Mouse (Mus musculus): ENCODE results near the gene Rtf1.

DNA sequence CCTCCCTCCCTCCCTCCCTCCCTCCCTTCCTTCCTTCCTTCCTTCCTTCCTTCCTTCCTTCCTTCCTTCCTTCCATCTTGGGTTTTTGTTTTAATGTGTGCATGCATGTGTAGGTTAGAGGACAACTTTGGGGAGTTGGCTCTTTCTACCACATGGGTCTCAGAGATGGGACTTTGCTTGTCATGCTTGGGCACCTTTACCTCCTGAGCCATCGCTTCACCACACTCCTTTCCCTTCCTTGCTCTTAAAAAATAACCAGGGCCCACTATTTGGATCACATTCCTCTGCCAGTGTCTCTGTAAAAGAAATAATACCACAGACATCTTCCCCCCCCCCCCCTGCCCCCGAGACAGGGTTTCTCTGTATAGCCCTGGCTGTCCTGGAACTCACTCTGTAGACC lies 8.8 kb downstream of the Rtf1 start:
- TF ChIP-seq POLR2A (IDR thresholded peaks at IDR 0.05; ENCODE audit: borderline replicate concordance, low read depth, low read length) = no peak
- TF ChIP-seq CTCF (IDR thresholded peaks at IDR 0.05; ENCODE audit: low read depth, low read length) = no peak

All from bone marrow macrophage, adult 2 months (primary cell).